Mouse (Mus musculus) cerebellum, adult 2 months (tissue): ENCODE results near the gene Pld3.

Experiments
- CTCF ChIP-seq: fragments of 200-500 bp; IDR thresholded peaks from 2 replicates; pipeline ENCODE4 v1.5.1; 2011; ENCODE audit warnings: low read depth, mild to moderate bottlenecking, control low read depth, low read length, moderate library complexity, borderline replicate concordance; ENCODE audit not compliant: insufficient read depth
- POLR2A ChIP-seq: fragments of 200-500 bp; IDR thresholded peaks from 2 replicates; pipeline ENCODE4 v1.6.1; 2011; ENCODE audit warnings: low read length, control low read depth, borderline replicate concordance; ENCODE audit not compliant: insufficient read depth

DNA sequence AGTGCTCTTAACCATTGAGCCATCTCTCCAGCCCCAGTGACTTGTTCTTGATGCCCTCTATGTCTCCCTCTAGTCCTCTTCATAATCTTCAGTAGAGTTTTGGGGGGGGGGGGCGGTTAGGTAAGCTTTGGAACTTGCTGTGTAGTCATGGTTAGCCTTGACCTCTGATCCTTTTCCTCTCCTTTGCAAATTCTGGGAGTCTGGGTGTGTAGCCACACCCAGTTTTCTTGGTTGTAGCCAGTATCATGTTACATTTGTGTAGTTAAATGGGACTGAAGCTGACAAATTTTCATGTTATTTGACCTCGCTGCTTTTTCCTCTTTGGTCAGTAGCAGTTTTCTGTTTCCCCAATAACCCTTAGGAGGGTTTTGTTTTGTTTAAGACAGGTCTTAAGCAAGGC lies 33.8 kb upstream of the Pld3 start:
- TF ChIP-seq CTCF, result no peak
- no peak for TF ChIP-seq POLR2A
